8 mouse cellular contexts compared by ENCODE assay signal in genomic region chr14:59598260-59598627, GRCm38 (mm10). TPM values are rescaled to one million over a fixed set of nuclear protein-coding genes. Genes with fewer than 3 reads are reported as not detected.
DNase-seq lines count a peak whose midpoint lies in the region; ATAC-seq and TF ChIP-seq lines count a peak whose summit lies in the region.

No protein-coding gene starts in this region.

- H3K9me3 ChIP-seq in heart, embryonic 10.5 days, result no peaks in the 10 kb centered on the region
- no peaks in the 10 kb centered on the region for H3K9me3 ChIP-seq in forebrain, embryonic 13.5 days (replicated peaks)
- no peaks in the 10 kb centered on the region for H3K9me3 ChIP-seq in liver, embryonic 14.5 days (ENCODE audit: control insufficient read depth, low read length)

- H3ac ChIP-seq in C2C12 (ENCODE audit: control insufficient read depth, insufficient read length, low read depth), result no peak overlapping the region

- peaks cover 21% of the 10 kb centered on the region for H3K79me2 ChIP-seq in C2C12 (ENCODE audit: control insufficient read depth, insufficient read depth)

- peak overlapping the region; percentile 94 for H3K4me3 ChIP-seq in heart, embryonic 10.5 days
- H3K4me3 ChIP-seq in C2C12 (ENCODE audit: insufficient read depth, poor library complexity, severe bottlenecking), result peak overlapping the region; percentile 90
- H3K4me3 ChIP-seq in forebrain, embryonic 13.5 days, result peak overlapping the region; percentile 92
- peak overlapping the region; percentile 78 to 90 for H3K4me3 ChIP-seq in liver, embryonic 14.5 days (ENCODE audit: insufficient read depth in 1 of 2, low read depth in 2 of 2, low read length in 2 of 2)

- H3K27me3 ChIP-seq in heart, embryonic 10.5 days (ENCODE audit: insufficient read depth, poor library complexity, severe bottlenecking), result peaks cover 6% of the 10 kb centered on the region; the same call in 1 of the 2 replicates
- peaks cover 6% of the 10 kb centered on the region for H3K27me3 ChIP-seq in C2C12 (ENCODE audit: control insufficient read depth, insufficient read depth, insufficient read length)
- peaks cover 10% of the 10 kb centered on the region; the same call in 1 of the 2 replicates for H3K27me3 ChIP-seq in forebrain, embryonic 13.5 days
- no peaks in the 10 kb centered on the region; the same call in 1 of the 2 replicates for H3K27me3 ChIP-seq in liver, embryonic 14.5 days (ENCODE audit: control insufficient read depth, insufficient read depth, low read length)

- peak; percentile 66 for ATAC-seq in forebrain, embryonic 13.5 days
- peak; percentile 12 for ATAC-seq in liver, embryonic 14.5 days (ENCODE audit: insufficient read depth)

- H3K36me3 ChIP-seq in heart, embryonic 10.5 days, result 0 out of 2 replicates have a peak, but pooled peaks cover 2% of the 10 kb centered on the region
- peaks cover 9% of the 10 kb centered on the region for H3K36me3 ChIP-seq in C2C12 (ENCODE audit: control insufficient read depth, insufficient read depth)
- H3K36me3 ChIP-seq in forebrain, embryonic 13.5 days (ENCODE audit: poor library complexity, severe bottlenecking), result peaks cover 11% of the 10 kb centered on the region; the same call in 1 of the 2 replicates
- H3K36me3 ChIP-seq in liver, embryonic 14.5 days (replicated peaks; ENCODE audit: control insufficient read depth, insufficient read depth, low read depth), result no peaks in the 10 kb centered on the region; the same call in 1 of the 2 replicates

- no peak for TF ChIP-seq EP300 in liver, embryonic 14.5 days (IDR thresholded peaks at IDR 0.05; ENCODE audit: low read depth)

- H3K9ac ChIP-seq in forebrain, embryonic 13.5 days, result peak overlapping the region; percentile 91
- peak overlapping the region; percentile 78 for H3K9ac ChIP-seq in liver, embryonic 14.5 days (replicated peaks)

- 2% methylated on average over 8 of the region's 8 CpGs for whole genome bisulfite sequencing in heart, embryonic 10.5 days
- 3% methylated on average over 8 of the region's 8 CpGs for WGBS in forebrain, embryonic 13.5 days
- WGBS in liver, embryonic 14.5 days (ENCODE audit: insufficient replicate concordance), result under 1% methylated on average over 8 of the region's 8 CpGs

- no peak for DNase-seq in heart, embryonic 10.5 days (ENCODE audit: low spot score)
- no peak for DNase-seq in heart, postnatal 4 days
- DNase-seq in liver, embryonic 14.5 days (ENCODE audit: low read depth in 3 of 3, low spot score in 3 of 3), result no peak
- no peak for DNase-seq in embryo, embryonic 10.5 days (ENCODE audit: low spot score)
- no peak for DNase-seq in cerebellum, postnatal 36 days
- no peak for DNase-seq in urinary bladder, postnatal 4 days (ENCODE audit: low spot score in 2 of 2)

- peaks cover 8% of the 10 kb centered on the region for H3K79me3 ChIP-seq in C2C12 (ENCODE audit: low read depth)

- H3K4me2 ChIP-seq in forebrain, embryonic 13.5 days, result peak overlapping the region; percentile 91
- peak overlapping the region; percentile 78 for H3K4me2 ChIP-seq in liver, embryonic 14.5 days (ENCODE audit: low read depth)

- TF ChIP-seq CTCF in C2C12 (IDR thresholded peaks at IDR 0.05; ENCODE audit: control insufficient read depth, insufficient read depth, insufficient read length), result no peak
- no peak for TF ChIP-seq CTCF in liver, embryonic 14.5 days (IDR thresholded peaks at IDR 0.05; ENCODE audit: low read depth)

- peak overlapping the region; percentile 92 for H3K27ac ChIP-seq in heart, embryonic 10.5 days
- peak overlapping the region; percentile 61 for H3K27ac ChIP-seq in forebrain, embryonic 13.5 days
- H3K27ac ChIP-seq in liver, embryonic 14.5 days, result no peak overlapping the region

- H3K4me1 ChIP-seq in heart, embryonic 10.5 days, result peaks cover 11% of the 10 kb centered on the region
- peaks cover 12% of the 10 kb centered on the region for H3K4me1 ChIP-seq in forebrain, embryonic 13.5 days
- peaks cover 3 to 10% of the 10 kb centered on the region in 2 experiments for H3K4me1 ChIP-seq in liver, embryonic 14.5 days (replicated peaks; ENCODE audit: control insufficient read depth in 2 of 2, insufficient read depth in 2 of 2, low read length in 1 of 2)

TF ChIP-seq in C2C12, 6 proteins besides CTCF, POLR2A, EP300 and RAD21:
- TF ChIP-seq MYOD1 (IDR thresholded peaks at IDR 0.05; ENCODE audit: control insufficient read depth, insufficient read length, low read depth), result no peak
- TF ChIP-seq MAX (IDR thresholded peaks at IDR 0.05), result no peak
- no peak for TF ChIP-seq USF1 (IDR thresholded peaks at IDR 0.05; ENCODE audit: low read depth)
- no peak for TF ChIP-seq FOSL1 (IDR thresholded peaks at IDR 0.05; ENCODE audit: insufficient read depth, low read length, poor library complexity, severe bottlenecking)
- no peak for TF ChIP-seq MYOG (IDR thresholded peaks at IDR 0.05; ENCODE audit: control insufficient read depth, extremely low read depth, insufficient read length)
- TF ChIP-seq CEBPB (IDR thresholded peaks at IDR 0.05; ENCODE audit: low read depth), result no peak

RNA-seq across cellular contexts. Expression of gene Cdadc1, which starts 0.5 kb away (rescaled TPM):
- 25.7 and 28.0 TPM in 2 replicates for polyA plus RNA-seq in heart, embryonic 10.5 days (2016; fragmentation: Nextera tagmentation; extraction: Ambion mirVana)
- 10 to 100 TPM; 28.8 to 30.0 TPM for total RNA-seq in heart, postnatal 4 days (2021)
- 8.2 TPM for polyA plus RNA-seq in C2C12 (2012; fragmentation: generic; extraction: Trizol)
- 32.4 and 38.4 TPM in 2 replicates for polyA plus RNA-seq in forebrain, embryonic 13.5 days (2015; fragmentation: Nextera tagmentation; extraction: Ambion mirVana)
- polyA plus RNA-seq in liver, embryonic 14.5 days (2012; rRNA removed), result 3.6 and 5.9 TPM in 2 replicates
- 15.7 and 18.4 TPM in 2 replicates for polyA plus RNA-seq in liver, embryonic 14.5 days (2014; fragmentation: Nextera tagmentation; extraction: Ambion mirVana)

RNA-seq across cellular contexts. Expression of gene Shisa2, which starts 26.9 kb away (rescaled TPM):
- 9.4 and 23.6 TPM in 2 replicates for polyA plus RNA-seq in heart, embryonic 10.5 days (2016; fragmentation: Nextera tagmentation; extraction: Ambion mirVana)
- 1 to 10 TPM; 2.4 TPM for total RNA-seq in heart, postnatal 4 days (2021)
- 0.09 TPM for polyA plus RNA-seq in C2C12 (2012; fragmentation: generic; extraction: Trizol)
- 26.6 and 31.1 TPM in 2 replicates for polyA plus RNA-seq in forebrain, embryonic 13.5 days (2015; fragmentation: Nextera tagmentation; extraction: Ambion mirVana)
- polyA plus RNA-seq in liver, embryonic 14.5 days (2012; rRNA removed), result 0.17 and 0.35 TPM in 2 replicates
- polyA plus RNA-seq in liver, embryonic 14.5 days (2014; fragmentation: Nextera tagmentation; extraction: Ambion mirVana), result 0.23 and 0.36 TPM in 2 replicates
